In genomic region chr3:65723664-65724063, GRCm38 (mm10) we compare ENCODE assay signal across 20 mouse cellular contexts. TPM values are rescaled to one million over a fixed set of nuclear protein-coding genes. Genes with fewer than 3 reads are reported as not detected.
"Had no signal": no experiment of that assay in that cellular context is flagged by ENCODE, and none has a peak within 500 bp of the region (broad histone marks: within the 10 kb centered on the region; RNA-seq: fewer than 3 reads in every experiment).

No protein-coding gene starts in this region.

- H3K4me1 ChIP-seq: hindbrain, embryonic 15.5 days; lung, embryonic 15.5 days; megakaryocyte, embryonic 14.5 days; midbrain, embryonic 10.5 days; midbrain, embryonic 13.5 days; neural tube, embryonic 13.5 days; stomach, embryonic 15.5 days had no signal

- H3K27me3 ChIP-seq: hindbrain, embryonic 15.5 days; lung, embryonic 15.5 days; megakaryocyte, embryonic 14.5 days; neural tube, embryonic 13.5 days; stomach, embryonic 15.5 days had no signal

- H3K9me3 ChIP-seq: hindbrain, embryonic 15.5 days; lung, embryonic 15.5 days; megakaryocyte, embryonic 14.5 days; midbrain, embryonic 10.5 days; midbrain, embryonic 13.5 days; neural tube, embryonic 13.5 days; stomach, embryonic 15.5 days had no signal

- H3K36me3 ChIP-seq: hindbrain, embryonic 15.5 days; lung, embryonic 15.5 days; midbrain, embryonic 10.5 days; midbrain, embryonic 13.5 days; neural tube, embryonic 13.5 days; stomach, embryonic 15.5 days had no signal

- H3K4me3 ChIP-seq: hindbrain, embryonic 15.5 days; left cerebral cortex, adult 2 months; lung, embryonic 15.5 days; megakaryocyte, embryonic 14.5 days; midbrain, embryonic 10.5 days; midbrain, embryonic 13.5 days; myocyte; neural tube, embryonic 13.5 days; stomach, embryonic 15.5 days had no signal

- ATAC-seq: midbrain, embryonic 13.5 days; midbrain, embryonic 16.5 days had no signal

- DNase-seq: layer of hippocampus, postnatal 36 days; lung, adult 18-20 months; lung, postnatal 10 days; lung, postnatal 36 days; retina, postnatal 1 day; right cerebral cortex, postnatal 25 days; spleen, adult 18-20 months; thymus, postnatal 25 days had no signal

- H3K27ac ChIP-seq: hindbrain, embryonic 15.5 days; left cerebral cortex, adult 2 months; liver, embryonic 14.5 days; lung, embryonic 15.5 days; midbrain, embryonic 10.5 days; midbrain, embryonic 13.5 days; neural tube, embryonic 13.5 days; stomach, embryonic 15.5 days had no signal

- H3K9ac ChIP-seq: hindbrain, embryonic 15.5 days; liver, embryonic 14.5 days; lung, embryonic 15.5 days; midbrain, embryonic 13.5 days; neural tube, embryonic 13.5 days; stomach, embryonic 15.5 days had no signal

- H3K4me2 ChIP-seq: hindbrain, embryonic 15.5 days; lung, embryonic 15.5 days; midbrain, embryonic 13.5 days; neural tube, embryonic 13.5 days; stomach, embryonic 15.5 days had no signal

RNA-seq across cellular contexts. Expression of gene Lekr1, which starts 57.6 kb away (rescaled TPM):
- polyA plus RNA-seq: liver, adult 2 months had no signal
